Mouse (Mus musculus): Measurements from ENCODE around the gene Pigyl.

Gene Pigyl

GRCm38 (mm10) chr9:22156497-22157245 lies at the start of gene Pigyl:
Gene Pigyl (plus strand): TSS chr9:22156846.
- DNase-seq (ENCODE audit: low read depth, low spot score): peak; percentile 99

DNA sequence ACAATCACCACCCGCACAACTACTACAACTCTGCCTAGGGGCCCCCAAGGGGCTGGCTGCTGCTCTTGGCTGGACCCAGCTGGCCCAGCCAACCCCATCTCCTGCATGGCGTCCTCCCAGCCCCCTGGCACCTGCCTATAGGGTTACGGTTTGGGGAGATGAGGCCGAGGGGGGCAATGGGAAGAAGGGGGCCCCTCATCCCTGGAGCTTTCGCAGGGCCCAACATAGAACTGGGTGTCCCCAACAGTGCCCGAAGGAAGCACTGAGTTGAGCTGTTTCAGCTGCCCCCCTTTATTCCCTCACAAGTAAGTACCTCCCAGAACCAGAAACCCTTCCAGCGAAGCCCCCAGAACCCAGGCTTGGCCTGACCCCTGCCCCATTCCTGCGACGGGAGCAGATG lies 48.5 kb upstream of the Pigyl start:
- no peak for DNase-seq (ENCODE audit: low read depth, low spot score)

GRCm38 (mm10) chr9:22115635-22116034 lies 41.0 kb upstream of the Pigyl start:
- no peak for DNase-seq (ENCODE audit: low read depth, low spot score)

GRCm38 (mm10) chr9:22116086-22116485 lies 40.6 kb upstream of the Pigyl start:
- DNase-seq (ENCODE audit: low read depth, low spot score): peak; percentile 61

DNA sequence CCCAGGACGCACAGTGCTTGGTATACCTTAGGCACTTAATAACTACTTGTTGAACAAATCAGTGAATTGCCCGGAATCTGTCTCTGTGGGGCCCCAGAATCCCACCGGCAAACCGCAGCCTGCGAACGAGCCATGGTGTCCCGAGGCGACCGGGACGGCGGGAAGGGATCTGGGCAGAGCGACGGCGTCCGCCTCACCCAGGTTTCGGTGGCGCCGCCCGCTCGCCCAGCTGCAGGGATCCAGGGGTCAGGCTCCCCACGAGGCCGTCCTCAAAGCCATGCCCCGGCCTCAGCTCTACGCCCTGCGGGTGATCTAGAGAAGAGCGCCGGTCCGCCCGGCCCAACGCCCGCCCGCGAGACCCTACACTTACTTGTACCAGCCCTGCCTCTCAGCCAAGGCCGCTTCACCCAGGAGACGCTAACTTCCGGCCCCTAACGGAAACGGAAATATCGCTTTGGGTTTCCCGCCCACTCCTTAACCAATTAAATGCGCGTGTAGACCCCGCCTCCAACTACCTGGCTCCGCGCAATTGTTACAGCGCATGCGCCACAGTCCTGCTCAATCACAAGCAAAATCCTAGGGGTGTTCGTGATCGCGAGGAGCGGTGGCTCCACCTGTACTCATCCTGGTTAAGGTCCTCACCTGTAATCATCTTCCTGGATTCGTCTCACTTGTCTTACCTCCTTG lies 39.8 kb upstream of the Pigyl start, which contains the start of gene Elof1:
Gene Elof1, minus strand, starts transcription at position 433 of the 687 bp plus-strand sequence.
- peak; percentile 98 for DNase-seq (ENCODE audit: low read depth, low spot score)

GRCm38 (mm10) chr9:22117754-22118456 lies 38.7 kb upstream of the Pigyl start:
- peak; percentile 89 for DNase-seq (ENCODE audit: low read depth, low spot score)

DNA sequence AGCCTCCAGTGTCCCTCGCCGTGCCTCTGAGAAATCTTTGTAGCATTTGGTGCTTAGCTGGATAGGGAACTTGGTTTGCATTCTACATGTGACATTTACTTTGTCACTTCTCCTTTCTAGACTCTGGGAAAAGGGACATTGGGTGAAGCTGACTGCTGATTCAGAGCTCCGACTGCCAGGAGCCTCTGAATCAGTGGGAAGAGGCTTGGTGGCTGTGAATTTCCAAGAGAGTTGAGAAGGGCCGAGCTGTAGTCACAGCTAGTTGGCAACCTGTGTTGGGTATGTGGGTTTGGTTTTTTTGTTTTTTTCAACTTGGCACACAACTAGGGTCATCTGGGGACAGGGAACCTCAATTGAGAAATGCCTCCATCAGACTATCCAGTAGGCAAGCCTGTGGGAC lies 37.1 kb upstream of the Pigyl start:
- no peak for DNase-seq (ENCODE audit: low read depth, low spot score)

DNA sequence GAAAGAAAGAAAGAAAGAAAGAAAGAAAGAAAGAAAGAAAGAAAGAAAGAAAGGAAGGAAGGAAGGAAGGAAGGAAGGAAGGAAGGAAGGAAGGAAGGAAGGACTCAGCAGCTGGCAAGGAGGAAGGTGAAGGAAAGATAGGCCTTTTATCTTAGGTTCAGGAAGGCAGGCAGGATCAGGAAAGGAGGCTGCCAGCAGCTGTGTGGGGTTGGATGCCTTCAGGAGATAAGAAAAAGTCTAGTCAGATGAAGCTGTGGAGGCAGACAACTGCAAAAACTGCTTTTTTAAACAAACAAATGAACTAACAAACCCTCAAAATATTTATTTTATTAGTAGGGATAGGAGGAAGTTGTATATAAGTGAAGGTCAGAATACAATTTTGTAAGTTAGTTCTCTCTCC lies 35.1 kb upstream of the Pigyl start:
- DNase-seq (ENCODE audit: low read depth, low spot score): no peak

- no peak for DNase-seq (ENCODE audit: low read depth, low spot score)
Measured at GRCm38 (mm10) chr9:22122005-22122404, 34.6 kb upstream of the Pigyl start.

GRCm38 (mm10) chr9:22123069-22123609 lies 33.5 kb upstream of the Pigyl start:
- DNase-seq (ENCODE audit: low read depth, low spot score): no peak

GRCm38 (mm10) chr9:22124169-22124568 lies 32.5 kb upstream of the Pigyl start:
- DNase-seq (ENCODE audit: low read depth, low spot score): no peak

DNA sequence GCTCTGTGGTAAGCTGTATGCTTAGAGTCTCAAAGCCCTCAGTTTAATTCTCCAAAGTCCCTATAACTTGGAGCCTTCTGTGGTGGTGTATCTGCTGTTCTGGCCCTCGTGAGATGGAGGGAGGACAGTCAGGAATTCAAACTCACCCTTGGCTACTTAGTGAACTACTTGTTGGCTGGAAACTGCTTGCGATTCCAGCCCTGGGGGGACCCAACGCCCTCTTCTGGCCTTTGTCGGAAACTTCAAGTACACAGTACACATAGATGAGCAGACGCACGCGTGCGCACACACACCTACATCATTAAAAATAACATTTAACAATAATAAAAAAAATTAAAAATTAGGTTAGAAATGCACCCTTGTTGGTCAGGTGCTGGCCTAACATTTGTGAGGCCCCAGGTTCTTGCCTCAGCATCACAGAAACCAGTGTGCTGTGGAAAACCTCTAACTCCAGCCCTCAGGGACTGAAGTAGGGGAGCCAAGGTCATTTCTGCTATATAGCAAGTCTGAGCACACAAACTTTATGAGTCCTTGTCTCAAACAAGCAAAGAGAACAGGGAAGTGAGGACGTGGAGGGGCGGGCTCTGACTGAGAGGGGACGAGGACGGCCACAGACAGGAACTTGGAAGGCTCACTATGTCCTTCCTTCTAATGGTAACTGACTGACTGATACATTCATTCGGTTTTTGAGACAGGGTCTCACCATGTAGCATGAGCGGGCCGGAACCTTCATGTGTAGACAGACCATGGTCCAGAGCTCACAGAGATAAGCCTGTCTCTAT lies 31.2 kb upstream of the Pigyl start:
- DNase-seq (ENCODE audit: low read depth, low spot score): peak; percentile 65

DNA sequence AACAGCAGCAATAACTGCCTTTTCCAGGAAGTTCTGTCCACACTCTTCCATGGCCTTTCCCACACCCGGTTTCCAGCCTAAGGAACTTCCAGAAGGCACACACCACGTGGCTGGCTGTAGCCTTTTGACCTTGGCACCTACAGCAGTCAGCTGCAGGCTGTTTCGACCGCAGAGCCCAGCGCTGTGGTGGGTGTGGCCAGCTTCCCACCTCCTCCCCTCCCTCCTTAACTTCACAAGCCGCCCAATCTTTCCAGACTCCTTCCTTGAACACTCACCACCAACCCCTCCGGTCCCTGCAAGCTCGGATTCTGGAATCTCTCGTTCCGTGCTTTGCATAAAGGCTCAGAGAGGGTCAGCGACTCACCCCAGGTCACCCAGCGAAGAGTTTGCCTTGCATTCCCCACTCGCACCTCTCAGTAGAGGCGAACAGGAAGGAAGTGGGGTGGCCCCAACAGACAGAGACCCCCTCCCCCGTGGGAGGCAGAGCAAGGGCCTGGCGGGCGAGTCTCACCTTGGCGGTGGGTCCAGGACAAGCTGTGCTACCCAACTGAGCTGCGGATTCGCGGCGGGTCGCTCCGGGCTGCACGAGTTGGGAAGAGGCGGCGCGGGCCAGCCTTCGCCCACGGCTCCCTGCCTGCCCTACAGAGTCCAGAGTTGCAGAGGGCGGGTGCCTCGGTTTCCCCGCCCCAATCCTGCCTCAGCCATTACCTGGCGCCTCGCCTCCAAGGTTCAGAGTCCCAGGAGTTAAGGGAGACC lies 25.2 kb upstream of the Pigyl start:
- peak; percentile 92 for DNase-seq (ENCODE audit: low read depth, low spot score)

DNA sequence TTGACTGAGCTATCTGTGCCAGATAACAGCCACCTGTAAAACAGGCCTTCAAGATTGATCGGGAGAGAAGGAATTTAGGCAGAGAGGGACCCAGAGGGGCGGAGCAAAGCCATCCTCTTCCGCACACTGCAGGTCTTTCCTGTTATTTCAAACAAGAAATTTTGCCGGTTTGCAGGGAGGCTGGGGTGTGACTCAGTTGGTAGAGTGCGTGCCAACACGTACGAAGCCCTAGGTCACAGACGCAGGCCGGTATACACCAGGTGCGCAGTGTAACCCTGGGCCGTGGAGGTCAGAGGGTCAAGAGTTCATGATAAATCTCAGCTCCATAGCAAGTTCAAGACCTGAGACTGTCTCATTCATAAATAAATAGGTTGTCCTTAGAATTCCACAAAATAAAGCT lies 24.4 kb upstream of the Pigyl start:
- peak; percentile 39 for DNase-seq (ENCODE audit: low read depth, low spot score)

- no peak for DNase-seq (ENCODE audit: low read depth, low spot score)
Measured at GRCm38 (mm10) chr9:22134246-22134890, 22.3 kb upstream of the Pigyl start.

DNA sequence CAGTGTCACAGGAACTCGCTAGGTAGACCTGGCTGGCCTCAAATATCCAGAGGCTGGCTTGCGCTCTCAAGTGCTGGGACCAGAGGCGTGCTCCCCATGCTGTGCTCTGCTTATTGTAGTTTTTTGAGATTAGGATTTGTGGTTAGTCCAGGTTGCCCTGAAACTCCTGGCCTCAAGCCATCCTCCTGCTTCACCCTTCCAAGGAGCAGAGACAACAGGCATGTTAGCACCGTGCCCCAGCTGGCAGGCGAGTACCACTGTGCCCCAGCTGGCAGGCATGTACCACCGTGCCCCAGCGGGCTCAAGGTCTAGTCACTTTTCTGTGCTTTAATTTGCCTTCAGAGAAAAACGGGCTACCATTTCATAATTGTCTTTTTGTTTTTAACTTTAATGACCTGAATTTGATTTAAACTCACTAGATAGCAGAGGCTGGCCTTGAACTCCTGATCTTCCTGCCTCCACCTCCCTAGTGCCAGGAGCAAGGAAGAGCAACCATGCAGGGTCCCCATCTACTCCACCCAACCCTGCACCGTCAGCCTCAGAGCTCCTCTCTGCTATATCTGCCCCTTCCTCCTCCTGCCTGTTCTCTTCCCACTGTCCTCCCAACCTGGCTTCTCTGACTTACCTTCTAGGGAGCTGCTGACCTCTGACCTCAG lies 21.5 kb upstream of the Pigyl start:
- DNase-seq (ENCODE audit: low read depth, low spot score): no peak

DNA sequence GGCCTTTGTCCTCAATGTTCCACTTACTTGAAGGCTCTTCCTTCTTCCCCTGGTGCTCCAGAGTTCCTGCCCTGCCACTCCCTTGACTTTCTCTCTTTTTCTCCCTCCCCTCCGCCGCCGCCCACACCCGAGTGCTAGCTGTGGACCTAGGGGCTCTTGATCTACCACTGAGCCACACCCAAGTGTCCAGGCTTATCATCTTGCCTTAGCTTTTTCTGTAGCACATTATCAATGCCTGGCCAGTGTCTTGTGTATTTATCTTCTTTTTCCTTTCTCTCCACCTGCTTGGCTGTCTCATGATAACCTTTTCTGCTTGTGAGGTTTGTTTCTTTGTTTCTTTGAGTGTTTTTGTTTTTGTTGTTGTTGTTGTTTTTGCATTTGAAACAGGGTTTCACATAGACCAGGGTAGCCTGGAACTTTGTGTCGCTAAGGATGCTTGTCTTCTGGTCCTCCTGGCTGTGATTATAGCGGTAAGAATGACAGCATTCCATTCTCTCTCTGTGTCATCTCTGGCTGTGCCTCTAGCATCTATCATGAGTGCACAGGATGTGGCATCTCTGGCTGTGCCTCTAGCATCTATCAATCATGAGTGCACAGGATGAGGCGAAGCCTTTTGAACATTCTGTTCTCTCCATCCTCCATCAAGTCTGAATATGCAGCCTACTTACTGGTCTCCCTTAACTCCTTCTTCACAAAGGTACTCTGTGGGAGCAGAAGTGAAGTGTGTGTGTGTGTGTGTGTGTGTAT lies 20.8 kb upstream of the Pigyl start, which contains the start of gene Acp5:
Gene Acp5, minus strand, starts transcription at position 68 of the 747 bp plus-strand sequence.
- peak; percentile 21 for DNase-seq (ENCODE audit: low read depth, low spot score)

DNA sequence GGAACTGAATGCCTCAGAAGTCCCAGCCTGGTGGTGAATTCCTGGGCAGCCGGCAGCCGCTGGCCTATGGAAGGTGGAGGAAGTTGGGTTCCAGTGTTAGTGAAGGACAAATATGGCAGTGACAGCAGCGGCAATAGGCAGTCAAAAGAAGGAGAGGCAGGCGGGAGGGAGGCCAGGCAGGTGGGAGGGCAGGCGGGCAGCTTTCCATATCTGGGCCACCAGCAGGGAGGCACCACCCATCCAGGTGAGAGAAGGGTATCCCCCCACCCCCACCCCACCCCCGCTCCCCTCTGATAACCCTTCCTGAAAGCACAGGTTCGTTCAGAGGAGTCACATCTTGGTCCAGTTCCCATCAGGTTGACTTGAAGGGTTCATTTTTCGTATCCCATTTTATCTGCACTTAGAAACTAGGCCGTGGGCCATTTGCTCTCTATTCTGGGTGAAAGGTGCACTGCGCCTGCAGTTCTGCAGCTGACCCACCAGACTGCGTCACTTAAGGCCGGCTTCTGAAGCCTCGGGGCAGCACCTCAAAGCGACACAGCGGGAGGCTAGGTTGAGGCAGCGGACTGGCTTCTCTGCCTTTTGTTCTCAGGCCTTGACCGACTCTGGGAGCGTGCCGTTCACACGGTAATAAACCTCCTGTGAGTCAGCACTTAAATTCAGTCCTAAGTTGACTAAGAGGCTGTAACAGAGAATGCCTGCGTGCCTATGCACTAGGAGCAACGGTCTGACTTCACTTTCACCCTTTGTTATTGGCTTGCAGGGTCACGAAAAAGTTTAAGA lies 19.7 kb upstream of the Pigyl start:
- peak; percentile 98 for DNase-seq (ENCODE audit: low read depth, low spot score)

All from ZHBTc4 (cell line).